Mouse (Mus musculus) CD8-positive naive resting alpha-beta T cell, adult 57 days (primary cell): ENCODE results near the gene Prss28. TPM values are rescaled to one million over a fixed set of nuclear protein-coding genes. Genes with fewer than 3 reads are reported as not detected.

Source experiments
- total RNA-seq: library from RNA; stranded (reverse); gene quantifications from one replicate; pipeline ENCODE4 v1.2.4, GENCODE M21; 2023

Prss28 gene
- total RNA-seq, result not detected

GRCm38 (mm10) chr17:25308346-25308745, at the start of gene Prss28:
TSS of gene Prss28 (plus strand) at chr17:25308646.

GRCm38 (mm10) chr17:25274571-25275346, 33.7 kb upstream of the Prss28 start, which contains the start of gene Ube2i:
TSS of gene Ube2i (minus strand) at chr17:25274622.

GRCm38 (mm10) chr17:25298094-25298493, 10.4 kb upstream of the Prss28 start, which contains the start of gene Prss34:
TSS of gene Prss34 (plus strand) at chr17:25298394.

GRCm38 (mm10) chr17:25318354-25318753, 9.9 kb downstream of the Prss28 start, which contains the start of gene Prss29:
TSS of gene Prss29 (plus strand) at chr17:25318654.

GRCm38 (mm10) chr17:25345462-25345861, 37.0 kb downstream of the Prss28 start, which contains the start of gene Tpsab1:
TSS of gene Tpsab1 (minus strand) at chr17:25345562.

Other genes starting within 250 kb of the Prss28 start
- gene Tmem204, start 225.1 kb upstream of the Prss28 start, total RNA-seq, result not detected
- gene Telo2, start 192.7 kb upstream of the Prss28 start, total RNA-seq, result 38.0 TPM
- gene Ptx4, start 187.9 kb upstream of the Prss28 start, total RNA-seq, result not detected
- gene Clcn7, start 175.3 kb upstream of the Prss28 start, total RNA-seq, result 35.2 TPM
- 0.61 TPM for gene Ccdc154, start 146.2 kb upstream of the Prss28 start, total RNA-seq
- not detected for gene Gm38655, start 133.2 kb upstream of the Prss28 start, total RNA-seq
- 13.3 TPM for gene BC003965, start 124.1 kb upstream of the Prss28 start, total RNA-seq
- gene Unkl, start 120.2 kb upstream of the Prss28 start, total RNA-seq, result 76.9 TPM
- gene Gnptg, start 68.5 kb upstream of the Prss28 start, total RNA-seq, result 59.6 TPM
- 23.3 TPM for gene Tsr3, start 68.5 kb upstream of the Prss28 start, total RNA-seq
- 29.1 TPM for gene Baiap3, start 52.3 kb upstream of the Prss28 start, total RNA-seq
- 409 TPM for gene Ube2i, start 34.0 kb upstream of the Prss28 start, total RNA-seq
- not detected for gene Prss34, start 10.3 kb upstream of the Prss28 start, total RNA-seq
- not detected for gene Prss29, start 10.0 kb downstream of the Prss28 start, total RNA-seq
- not detected for gene Tpsab1, start 36.9 kb downstream of the Prss28 start, total RNA-seq
- not detected for gene Tpsb2, start 57.7 kb downstream of the Prss28 start, total RNA-seq
- not detected for gene Tpsg1, start 60.6 kb downstream of the Prss28 start, total RNA-seq
- 0.83 TPM for gene Cacna1h, start 125.1 kb downstream of the Prss28 start, total RNA-seq
- not detected for gene Tekt4, start 146.0 kb downstream of the Prss28 start, total RNA-seq
- gene Sstr5, start 188.6 kb downstream of the Prss28 start, total RNA-seq, result not detected